Mouse (Mus musculus) E14TG2a.4 (cell line): Measurements from ENCODE around the gene Gm49776.
"Not testable (repeated sequence)": the region's sequence is repeated elsewhere in the genome, so short reads cannot be mapped to it uniquely, and the experiment has no call there.

ENCODE experiments used
- H3K27me3 ChIP-seq: 2 replicates; pipeline ENCODE4 v1.6.1; 2014; ENCODE audit warnings: low read length, control low read depth; ENCODE audit not compliant: insufficient read depth
- H3K36me3 ChIP-seq: 2 replicates; pipeline ENCODE4 v1.6.1; 2014; ENCODE audit warnings: low read length, control low read depth; ENCODE audit not compliant: insufficient read depth
- H3K4me1 ChIP-seq: replicated peaks from 2 replicates; pipeline ENCODE4 v1.6.1; 2014; ENCODE audit warnings: low read depth, low read length, control low read depth
- H3K4me3 ChIP-seq: replicated peaks from 2 replicates; pipeline ENCODE4 v1.5.1; 2014; ENCODE audit warnings: mild to moderate bottlenecking, low read length
- H3K9me3 ChIP-seq: 2 replicates; pipeline ENCODE4 v1.6.1; 2014; ENCODE audit warnings: low read length, control low read depth
- CTCF ChIP-seq: conservative IDR thresholded peaks from 2 replicates; pipeline ENCODE4 v1.5.1; 2014; ENCODE audit warnings: low read length
- NANOG ChIP-seq: IDR thresholded peaks from 2 replicates; pipeline ENCODE4 v1.6.1; 2014; ENCODE audit warnings: borderline replicate concordance, low read length, mixed read lengths
- POU5F1 ChIP-seq: IDR thresholded peaks from 2 replicates; pipeline ENCODE4 v1.6.1; 2014; ENCODE audit warnings: low read length, borderline replicate concordance

Gm49776 gene

GRCm38 (mm10) chr16:18258221-18258620 lies at the start of gene Gm49776:
Gene Gm49776 (minus strand): TSS chr16:18258321.
- Histone ChIP-seq H3K36me3 (peaks cover 96% of the 10 kb centered on the region), H3K4me1 (peaks cover 7% of the 10 kb centered on the region), H3K4me3 (no peak within 1 kb of the TSS), H3K9me3 (no peaks in the 10 kb centered on the region), H3K27me3 (no peaks in the 10 kb centered on the region)
- TF ChIP-seq NANOG (no peak), POU5F1 (no peak), CTCF (no peak)

GRCm38 (mm10) chr16:18289614-18290013 lies 31.5 kb upstream of the Gm49776 start:
- not testable (repeated sequence) for H3K9me3 ChIP-seq, H3K27me3 ChIP-seq
- Histone ChIP-seq H3K36me3 (peaks cover 37% of the 10 kb centered on the region), H3K4me3 (peak overlapping the region; percentile 97), H3K4me1 (peaks cover 37% of the 10 kb centered on the region)

GRCm38 (mm10) chr16:18289067-18289588 lies 31.0 kb upstream of the Gm49776 start, which contains the start of gene Dgcr8:
Gene Dgcr8 (minus strand): TSS chr16:18289246.
- no peaks in the 10 kb centered on the region for H3K9me3 ChIP-seq

GRCm38 (mm10) chr16:18288581-18289061 lies 30.5 kb upstream of the Gm49776 start:
- Histone ChIP-seq H3K4me1 (peaks cover 46% of the 10 kb centered on the region), H3K9me3 (no peaks in the 10 kb centered on the region), H3K4me3 (peak overlapping the region; percentile 97), H3K27me3 (no peaks in the 10 kb centered on the region), H3K36me3 (peaks cover 47% of the 10 kb centered on the region)
- no peak for TF ChIP-seq CTCF
- no peak for TF ChIP-seq NANOG
- no peak for TF ChIP-seq POU5F1

More at GRCm38 (mm10) chr16:18289067-18289588, 31.0 kb upstream of the Gm49776 start, which contains the start of gene Dgcr8:
- no peaks in the 10 kb centered on the region for H3K27me3 ChIP-seq
- no peak for TF ChIP-seq POU5F1
- peaks cover 42% of the 10 kb centered on the region for H3K36me3 ChIP-seq
- peak within 1 kb of the TSS; percentile 97 for H3K4me3 ChIP-seq
- H3K4me1 ChIP-seq = peaks cover 41% of the 10 kb centered on the region

GRCm38 (mm10) chr16:18288166-18288565 lies 30.0 kb upstream of the Gm49776 start:
- H3K9me3 ChIP-seq = no peaks in the 10 kb centered on the region
- H3K36me3 ChIP-seq = peaks cover 52% of the 10 kb centered on the region
- H3K27me3 ChIP-seq = no peaks in the 10 kb centered on the region
- H3K4me3 ChIP-seq = peak overlapping the region; percentile 97
- TF ChIP-seq POU5F1 = no peak
- TF ChIP-seq NANOG = no peak
- TF ChIP-seq CTCF = no peak
- peaks cover 50% of the 10 kb centered on the region for H3K4me1 ChIP-seq

- TF ChIP-seq POU5F1 (no peak), NANOG (no peak), CTCF (no peak)
- peaks cover 91% of the 10 kb centered on the region for H3K4me1 ChIP-seq
- H3K36me3 ChIP-seq = peaks cover 95% of the 10 kb centered on the region
- 0 out of 2 replicates have a peak overlapping the region, but pooled peaks have one; percentile 7 for H3K4me3 ChIP-seq
- H3K27me3 ChIP-seq = no peaks in the 10 kb centered on the region
- H3K9me3 ChIP-seq = no peaks in the 10 kb centered on the region
Observed at GRCm38 (mm10) chr16:18275166-18275565, 17.0 kb upstream of the Gm49776 start.

GRCm38 (mm10) chr16:18268182-18268581 lies 10.1 kb upstream of the Gm49776 start:
- Histone ChIP-seq H3K27me3 (no peaks in the 10 kb centered on the region), H3K4me3 (no peak overlapping the region), H3K4me1 (peaks cover 41% of the 10 kb centered on the region), H3K9me3 (no peaks in the 10 kb centered on the region), H3K36me3 (peaks cover 96% of the 10 kb centered on the region)
- TF ChIP-seq POU5F1 = no peak
- TF ChIP-seq CTCF = peak; percentile 53

- peaks cover 94% of the 10 kb centered on the region for H3K36me3 ChIP-seq
- peaks cover 19% of the 10 kb centered on the region for H3K4me1 ChIP-seq
- no peaks in the 10 kb centered on the region for H3K27me3 ChIP-seq
- TF ChIP-seq CTCF = no peak
- no peak for TF ChIP-seq POU5F1
- no peak for TF ChIP-seq NANOG
- no peak overlapping the region for H3K4me3 ChIP-seq
- no peaks in the 10 kb centered on the region for H3K9me3 ChIP-seq
Observed at GRCm38 (mm10) chr16:18265024-18265423, 6.9 kb upstream of the Gm49776 start.

GRCm38 (mm10) chr16:18253866-18254265 lies 4.3 kb downstream of the Gm49776 start:
- no peak for TF ChIP-seq NANOG
- Histone ChIP-seq H3K9me3 (no peaks in the 10 kb centered on the region), H3K36me3 (peaks cover 93% of the 10 kb centered on the region), H3K4me1 (peaks cover 35% of the 10 kb centered on the region), H3K4me3 (no peak overlapping the region), H3K27me3 (no peaks in the 10 kb centered on the region)
